Mouse (Mus musculus): ENCODE measurements around the gene Tmpo. TPM values are rescaled to one million over a fixed set of nuclear protein-coding genes. Genes with fewer than 3 reads are reported as not detected.

Gene Tmpo
- polyA plus RNA-seq, 1 experiment from 2014 or later = 456 TPM

- H3K9me3 ChIP-seq (ENCODE audit: control insufficient read depth, low read length) = no peaks in the 10 kb centered on the region
- under 1% methylated on average over 69 of the region's 69 CpGs for WGBS
- no peaks in the 10 kb centered on the region for H3K27me3 ChIP-seq (ENCODE audit: control insufficient read depth, insufficient read depth, low read length)
- ATAC-seq (replicated peaks; ENCODE audit: low FRiP score) = peak; percentile 93
- peak overlapping the region; percentile 72 for H3K9ac ChIP-seq (ENCODE audit: low read length)
- H3K27ac ChIP-seq (ENCODE audit: low read depth, low read length) = peak overlapping the region; percentile 99
- H3K4me3 ChIP-seq (ENCODE audit: low read depth, low read length) = peak overlapping the region; percentile 46
- H3K4me2 ChIP-seq (ENCODE audit: low read depth, low read length, severe bottlenecking) = peak overlapping the region; percentile 44
- peak; percentile 100 for DNase-seq (ENCODE audit: low spot score)
- H3K4me1 ChIP-seq (replicated peaks; ENCODE audit: control insufficient read depth, insufficient read depth, low read length) = peaks cover 10% of the 10 kb centered on the region
- H3K36me3 ChIP-seq (ENCODE audit: control insufficient read depth, insufficient read depth, low read length) = no peaks in the 10 kb centered on the region
Observed at GRCm38 (mm10) chr10:91181461-91182288, 560 bp upstream of the Tmpo start.

GRCm38 (mm10) chr10:91180301-91180700, 814 bp downstream of the Tmpo start:
- no peak for ATAC-seq (replicated peaks; ENCODE audit: low FRiP score)
- 28% methylated on average over 7 of the region's 7 CpGs for WGBS
- H3K4me2 ChIP-seq (ENCODE audit: low read depth, low read length, severe bottlenecking) = peak overlapping the region; percentile 34
- peak overlapping the region; percentile 99 for H3K27ac ChIP-seq (ENCODE audit: low read depth, low read length)
- H3K27me3 ChIP-seq (ENCODE audit: control insufficient read depth, insufficient read depth, low read length) = no peaks in the 10 kb centered on the region
- H3K36me3 ChIP-seq (ENCODE audit: control insufficient read depth, insufficient read depth, low read length) = no peaks in the 10 kb centered on the region
- H3K4me3 ChIP-seq (ENCODE audit: low read depth, low read length) = peak overlapping the region; percentile 46; the same call in 1 of the 2 replicates
- peaks cover 10% of the 10 kb centered on the region for H3K4me1 ChIP-seq (replicated peaks; ENCODE audit: control insufficient read depth, insufficient read depth, low read length)
- peak overlapping the region; percentile 72 for H3K9ac ChIP-seq (ENCODE audit: low read length)
- no peak for DNase-seq (ENCODE audit: low spot score)
- no peaks in the 10 kb centered on the region for H3K9me3 ChIP-seq (ENCODE audit: control insufficient read depth, low read length)

DNA sequence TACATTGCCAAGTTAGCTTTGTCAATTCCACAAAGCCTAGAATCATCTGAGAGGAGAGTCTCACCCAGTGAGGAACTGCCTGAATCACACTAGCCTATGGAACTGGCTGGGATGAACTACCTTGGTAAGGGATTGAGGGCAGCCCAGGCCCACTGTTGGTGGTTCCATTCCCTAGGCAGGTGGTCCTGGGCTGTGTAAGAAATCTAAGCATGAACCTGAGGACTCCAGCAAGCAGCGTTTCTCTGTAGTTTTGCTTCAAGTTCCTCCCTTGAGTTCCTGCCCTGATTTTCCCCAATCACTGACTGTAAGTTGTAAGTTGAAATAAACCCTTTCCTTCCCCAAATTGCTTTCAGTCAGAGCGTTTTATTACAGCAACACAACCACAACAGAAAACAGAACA, 1.3 kb downstream of the Tmpo start:
- no peaks in the 10 kb centered on the region for H3K27me3 ChIP-seq (ENCODE audit: control insufficient read depth, insufficient read depth, low read length)
- H3K4me3 ChIP-seq (ENCODE audit: low read depth, low read length) = no peak overlapping the region
- H3K9me3 ChIP-seq (ENCODE audit: control insufficient read depth, low read length) = no peaks in the 10 kb centered on the region
- no peak for ATAC-seq (replicated peaks; ENCODE audit: low FRiP score)
- H3K9ac ChIP-seq (ENCODE audit: low read length) = no peak overlapping the region
- 87% methylated on average over 2 of the region's 2 CpGs for WGBS
- no peak for DNase-seq (ENCODE audit: low spot score)
- peak overlapping the region; percentile 99; the same call in 1 of the 2 replicates for H3K27ac ChIP-seq (ENCODE audit: low read depth, low read length)
- peaks cover 10% of the 10 kb centered on the region for H3K4me1 ChIP-seq (replicated peaks; ENCODE audit: control insufficient read depth, insufficient read depth, low read length)
- H3K4me2 ChIP-seq (ENCODE audit: low read depth, low read length, severe bottlenecking) = no peak overlapping the region
- H3K36me3 ChIP-seq (ENCODE audit: control insufficient read depth, insufficient read depth, low read length) = no peaks in the 10 kb centered on the region

GRCm38 (mm10) chr10:91177201-91177600, 3.9 kb downstream of the Tmpo start:
- DNase-seq (ENCODE audit: low spot score) (no peak), ATAC-seq (replicated peaks; ENCODE audit: low FRiP score) (no peak)
- no peaks in the 10 kb centered on the region for H3K36me3 ChIP-seq (ENCODE audit: control insufficient read depth, insufficient read depth, low read length)
- H3K9me3 ChIP-seq (ENCODE audit: control insufficient read depth, low read length) = no peaks in the 10 kb centered on the region
- peaks cover 5% of the 10 kb centered on the region; the same call in 1 of the 2 replicates for H3K4me1 ChIP-seq (replicated peaks; ENCODE audit: control insufficient read depth, insufficient read depth, low read length)
- 61% methylated on average over 3 of the region's 4 CpGs for WGBS
- no peaks in the 10 kb centered on the region for H3K27me3 ChIP-seq (ENCODE audit: control insufficient read depth, insufficient read depth, low read length)
- H3K9ac ChIP-seq (ENCODE audit: low read length) = no peak overlapping the region
- no peak overlapping the region for H3K4me3 ChIP-seq (ENCODE audit: low read depth, low read length)
- H3K4me2 ChIP-seq (ENCODE audit: low read depth, low read length, severe bottlenecking) = no peak overlapping the region
- no peak overlapping the region for H3K27ac ChIP-seq (ENCODE audit: low read depth, low read length)

DNA sequence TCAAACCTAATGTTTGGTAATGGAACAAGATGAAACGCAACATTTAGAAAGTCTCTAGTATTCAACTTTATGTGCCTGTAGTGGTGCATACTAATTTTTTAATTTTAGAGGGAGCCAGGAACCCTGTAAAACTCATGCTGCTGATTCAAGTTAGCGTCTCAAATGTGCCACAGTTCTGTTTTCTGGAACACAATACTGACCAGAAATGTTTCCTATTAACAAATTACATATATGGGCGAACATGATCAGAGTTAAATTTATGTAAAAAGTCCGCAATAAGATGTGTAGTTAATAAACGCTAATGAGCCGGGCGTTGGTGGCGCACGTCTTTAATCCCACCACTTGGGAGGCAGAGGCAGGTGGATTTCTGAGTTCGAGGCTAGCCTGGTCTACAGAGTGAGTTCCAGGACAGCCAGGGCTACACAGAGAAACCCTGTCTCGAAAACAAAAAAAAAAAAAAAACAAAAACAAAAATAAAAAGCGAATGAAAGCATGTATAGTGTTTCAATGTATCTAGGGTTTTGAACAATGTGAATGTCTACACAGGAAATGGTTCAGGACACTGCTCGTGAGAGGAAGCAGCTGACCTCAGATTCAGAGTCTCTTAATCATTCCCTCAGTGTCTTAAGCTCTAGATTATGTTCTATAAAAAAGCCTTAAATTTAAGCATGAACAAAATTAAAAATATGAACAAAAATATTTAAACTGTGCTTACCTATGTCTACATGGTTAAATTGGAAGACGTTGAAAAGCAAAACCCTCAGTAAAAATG, 8.6 kb downstream of the Tmpo start:
- ATAC-seq (replicated peaks; ENCODE audit: low FRiP score) = no peak
- Histone ChIP-seq H3K27ac (ENCODE audit: low read depth, low read length) (peak overlapping the region; percentile 100), H3K9ac (ENCODE audit: low read length) (peak overlapping the region; percentile 100), H3K27me3 (ENCODE audit: control insufficient read depth, insufficient read depth, low read length) (no peaks in the 10 kb centered on the region), H3K4me2 (ENCODE audit: low read depth, low read length, severe bottlenecking) (peak overlapping the region; percentile 88), H3K9me3 (ENCODE audit: control insufficient read depth, low read length) (no peaks in the 10 kb centered on the region), H3K4me1 (replicated peaks; ENCODE audit: control insufficient read depth, insufficient read depth, low read length) (peaks cover 2% of the 10 kb centered on the region; the same call in 1 of the 2 replicates), H3K4me3 (ENCODE audit: low read depth, low read length) (peak overlapping the region; percentile 98), H3K36me3 (ENCODE audit: control insufficient read depth, insufficient read depth, low read length) (no peaks in the 10 kb centered on the region)
- no peak for DNase-seq (ENCODE audit: low spot score)
- 88% methylated on average over 14 of the region's 14 CpGs for WGBS

DNA sequence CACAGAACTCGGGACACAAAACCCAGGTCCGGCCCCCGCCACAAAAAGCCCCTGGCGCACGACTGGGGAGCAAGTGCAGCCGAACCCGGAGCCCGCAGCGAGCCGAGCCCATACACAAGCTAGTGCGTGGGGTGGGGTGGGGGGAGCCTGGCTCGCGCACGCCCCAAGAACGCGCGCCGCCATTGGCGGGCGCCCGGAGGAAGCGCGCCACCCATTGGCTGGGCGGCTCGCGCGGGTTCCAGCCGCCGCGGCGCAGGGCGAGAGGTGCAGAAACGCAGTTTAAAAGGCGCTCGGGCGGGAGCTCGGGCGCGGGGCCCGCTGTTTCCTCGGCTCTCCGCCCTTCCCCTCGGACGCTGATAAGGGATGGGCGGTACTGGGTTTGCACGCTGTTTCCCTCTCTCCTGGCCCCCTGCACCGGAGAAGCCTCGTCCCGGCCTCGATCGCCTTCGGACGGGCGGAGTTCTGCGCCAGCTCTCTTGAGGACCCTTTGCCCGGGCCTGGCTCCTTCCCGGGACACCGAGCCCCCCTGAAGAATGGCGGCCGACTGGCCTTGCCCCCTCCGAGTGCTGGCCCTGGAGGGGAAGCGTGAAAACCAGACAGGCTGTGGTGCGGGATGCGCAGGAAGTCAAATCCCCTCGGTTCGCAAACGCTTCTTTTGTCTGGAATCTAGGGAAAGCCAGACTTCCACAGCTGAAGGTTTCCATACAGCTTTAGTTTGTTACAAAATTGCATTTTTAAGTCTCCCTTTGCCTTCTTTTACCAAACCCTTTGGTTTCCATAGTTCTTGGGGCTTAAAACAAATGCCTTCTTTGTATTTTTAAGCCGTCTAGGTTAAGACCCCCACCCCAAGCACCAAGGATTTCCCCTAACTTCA, 9.4 kb downstream of the Tmpo start:
- Histone ChIP-seq H3K36me3 (ENCODE audit: control insufficient read depth, insufficient read depth, low read length) (no peaks in the 10 kb centered on the region), H3K4me1 (replicated peaks; ENCODE audit: control insufficient read depth, insufficient read depth, low read length) (peaks cover 3% of the 10 kb centered on the region; the same call in 1 of the 2 replicates), H3K27ac (ENCODE audit: low read depth, low read length) (peak overlapping the region; percentile 100), H3K27me3 (ENCODE audit: control insufficient read depth, insufficient read depth, low read length) (no peaks in the 10 kb centered on the region), H3K4me2 (ENCODE audit: low read depth, low read length, severe bottlenecking) (peak overlapping the region; percentile 88), H3K9me3 (ENCODE audit: control insufficient read depth, low read length) (no peaks in the 10 kb centered on the region), H3K9ac (ENCODE audit: low read length) (peak overlapping the region; percentile 100), H3K4me3 (ENCODE audit: low read depth, low read length) (peak overlapping the region; percentile 98)
- peak; percentile 97 for DNase-seq (ENCODE audit: low spot score)
- ATAC-seq (replicated peaks; ENCODE audit: low FRiP score) = peak; percentile 97
- under 1% methylated on average over 61 of the region's 68 CpGs for WGBS

DNA sequence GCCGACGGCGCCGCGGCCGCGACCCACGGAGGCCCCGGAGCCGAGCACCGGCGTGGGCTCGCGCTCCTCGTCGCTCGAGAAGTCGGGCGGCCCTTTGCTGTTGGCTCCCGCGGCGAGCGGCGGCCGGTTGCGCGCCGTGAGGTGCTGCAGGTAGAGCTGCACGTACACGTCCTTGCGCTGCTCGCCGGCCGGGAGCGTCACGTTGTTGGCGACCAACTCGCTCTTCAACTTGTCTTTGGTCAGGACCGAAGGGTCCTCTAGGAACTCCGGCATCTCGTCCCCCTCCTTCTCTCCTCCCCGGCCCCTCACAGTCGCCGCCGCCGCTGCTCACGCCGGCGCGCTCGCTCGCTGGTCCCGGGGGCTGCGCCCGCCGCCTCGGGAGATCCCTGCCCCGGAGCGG, 10.1 kb downstream of the Tmpo start:
- no peaks in the 10 kb centered on the region for H3K9me3 ChIP-seq (ENCODE audit: control insufficient read depth, low read length)
- H3K27ac ChIP-seq (ENCODE audit: low read depth, low read length) = peak overlapping the region; percentile 100
- H3K4me2 ChIP-seq (ENCODE audit: low read depth, low read length, severe bottlenecking) = peak overlapping the region; percentile 88
- H3K4me1 ChIP-seq (replicated peaks; ENCODE audit: control insufficient read depth, insufficient read depth, low read length) = peaks cover 3% of the 10 kb centered on the region; the same call in 1 of the 2 replicates
- ATAC-seq (replicated peaks; ENCODE audit: low FRiP score) (peak; percentile 57), DNase-seq (ENCODE audit: low spot score) (no peak)
- H3K4me3 ChIP-seq (ENCODE audit: low read depth, low read length) = peak overlapping the region; percentile 98
- peak overlapping the region; percentile 100 for H3K9ac ChIP-seq (ENCODE audit: low read length)
- H3K27me3 ChIP-seq (ENCODE audit: control insufficient read depth, insufficient read depth, low read length) = no peaks in the 10 kb centered on the region
- under 1% methylated on average over 52 of the region's 59 CpGs for WGBS
- no peaks in the 10 kb centered on the region for H3K36me3 ChIP-seq (ENCODE audit: control insufficient read depth, insufficient read depth, low read length)

Data from forebrain, embryonic 11.5 days (tissue).